Mouse (Mus musculus) cortical plate, adult 2 months (tissue): Measurements from ENCODE around the gene Ptpn11.

Source experiments
- CTCF ChIP-seq: fragments of 200-500 bp; IDR thresholded peaks from 2 replicates; pipeline ENCODE4 v1.5.1; 2011; ENCODE audit warnings: mild to moderate bottlenecking, control low read depth, low read length; ENCODE audit not compliant: insufficient read depth; ENCODE audit errors: extremely low read depth
- POLR2A ChIP-seq: fragments of 200-500 bp; IDR thresholded peaks from 2 replicates; pipeline ENCODE4 v1.6.1; 2011; ENCODE audit warnings: mild to moderate bottlenecking, low read length, control low read depth; ENCODE audit not compliant: insufficient read depth; ENCODE audit errors: extremely low read depth

DNA sequence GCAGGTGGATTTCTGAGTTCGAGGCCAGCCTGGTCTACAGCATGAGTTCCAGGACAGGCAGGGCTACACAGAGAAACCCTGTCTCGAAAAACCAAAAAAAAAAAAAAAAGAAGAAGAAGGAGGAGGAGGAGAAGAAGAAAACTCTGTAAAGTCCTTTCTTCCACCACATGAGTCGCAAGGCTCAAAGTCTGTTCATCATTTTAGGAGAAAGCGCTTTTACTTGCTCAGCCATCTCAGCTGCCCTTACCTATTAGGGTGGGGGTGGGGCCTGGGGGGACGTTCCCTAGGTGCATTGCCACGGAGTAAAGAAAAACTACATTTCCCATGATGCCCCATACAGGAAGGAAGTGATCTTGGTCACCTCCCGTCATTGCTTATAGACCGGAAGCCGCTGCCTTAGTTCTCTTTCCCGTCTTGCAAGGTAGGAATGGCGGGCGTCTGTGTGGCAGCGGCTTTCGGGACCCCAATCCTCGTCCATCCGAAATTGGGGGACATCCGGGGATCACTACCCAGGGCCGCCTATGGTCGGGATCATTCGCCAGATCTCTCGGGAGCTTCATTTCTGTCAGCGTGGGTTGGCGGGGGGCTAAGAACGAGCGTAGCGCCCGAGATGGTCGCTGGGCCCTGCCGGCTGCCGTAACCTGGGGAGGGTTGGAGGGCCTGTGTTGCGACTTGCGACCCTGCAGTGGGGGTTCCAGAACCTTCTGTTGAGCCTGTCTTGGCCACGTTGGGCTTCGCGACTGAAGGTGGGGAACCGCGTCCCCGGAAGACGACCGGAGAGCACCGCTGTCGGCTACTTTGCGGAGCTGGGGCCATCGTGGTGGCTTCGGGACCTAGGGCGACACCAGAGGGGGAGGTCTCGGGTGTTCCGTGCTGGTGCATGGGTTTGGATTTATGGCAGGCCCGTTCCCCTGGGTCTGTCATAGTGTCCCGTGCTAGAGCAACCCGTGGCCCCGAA, 13.2 kb upstream of the Ptpn11 start, which contains the start of gene Rpl6:
- TF ChIP-seq CTCF (no peak), POLR2A (peak; percentile 96)
